Mouse (Mus musculus): Measurements from ENCODE around the gene Higd1b.
A peak's percentile ranks its signal among the peaks of the same experiment; 100 is the strongest.

DNA sequence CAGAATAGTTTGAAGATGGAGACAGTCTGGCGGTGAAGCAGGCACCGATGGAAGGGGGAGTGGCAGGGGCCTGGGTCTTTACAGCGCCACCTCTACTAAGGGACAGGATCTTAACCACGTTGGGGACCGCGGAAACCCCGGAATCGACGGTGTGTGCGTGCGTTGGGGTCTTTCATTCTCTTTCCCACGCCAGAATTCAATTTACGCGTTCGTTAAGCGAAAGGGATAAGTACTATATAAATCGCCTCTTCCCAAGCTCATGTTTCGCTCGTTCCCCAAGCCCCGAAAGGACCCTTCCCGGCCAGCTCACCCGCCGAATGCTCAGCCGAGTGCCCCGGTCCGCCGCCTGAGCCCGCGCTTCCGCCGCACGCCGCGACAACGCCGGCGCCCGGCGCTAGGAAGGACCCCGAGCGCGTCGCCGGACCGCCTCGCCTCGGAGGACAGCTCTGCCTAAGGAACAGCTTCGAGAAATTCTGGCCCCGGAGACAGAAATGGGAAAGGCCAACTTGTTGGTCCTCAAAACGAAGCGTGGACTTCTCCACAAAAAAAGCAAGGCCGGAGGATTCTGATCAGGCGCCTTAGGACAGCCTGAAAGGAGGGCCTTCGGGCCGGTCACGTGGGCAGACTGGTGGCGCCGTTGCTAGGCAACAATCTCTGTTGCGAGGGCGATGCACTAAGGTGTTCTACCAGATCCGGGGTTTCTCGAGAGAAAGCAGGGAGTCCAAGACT is 45.1 kb downstream of the Higd1b start, which contains the start of the genes Eftud2 and Ccdc103:
- TF ChIP-seq CTCF (conservative IDR thresholded peaks at IDR 0.05 in 1 of 2, IDR thresholded peaks at IDR 0.05 in 1 of 2; ENCODE audit: low read depth in 2 of 2, low read length in 2 of 2): peak in 1 of 2 experiments; percentile 35; a peak in 2 of 4 replicates
- peak; percentile 55; the same call in 1 of the 2 replicates for TF ChIP-seq TBP (conservative IDR thresholded peaks at IDR 0.05; ENCODE audit: low read depth, low read length)
- peak; percentile 87 for TF ChIP-seq ZMIZ1 (IDR thresholded peaks at IDR 0.05; ENCODE audit: low read depth, low read length)
- no peak for TF ChIP-seq EP300 (IDR thresholded peaks at IDR 0.05; ENCODE audit: low read length)
- peak; percentile 29; the same call in 1 of the 2 replicates for TF ChIP-seq CHD2 (IDR thresholded peaks at IDR 0.05; ENCODE audit: low read length)
- no peak for TF ChIP-seq ETS1 (conservative IDR thresholded peaks at IDR 0.05; ENCODE audit: low read depth, low read length)
- no peak for TF ChIP-seq ZC3H11A (IDR thresholded peaks at IDR 0.05; ENCODE audit: low read depth, low read length)
- peak; percentile 100 for TF ChIP-seq MAX (IDR thresholded peaks at IDR 0.05; ENCODE audit: low read length)
- TF ChIP-seq CHD1 (IDR thresholded peaks at IDR 0.05; ENCODE audit: low read depth, low read length): no peak
- TF ChIP-seq SIN3A (IDR thresholded peaks at IDR 0.05; ENCODE audit: low read length): peak; percentile 99
- TF ChIP-seq NELFE (IDR thresholded peaks at IDR 0.05; ENCODE audit: low read depth, low read length): peak; percentile 99
